Mouse (Mus musculus) kidney, postnatal 4 days (tissue): ENCODE measurements around the gene Syncrip.
A peak's percentile ranks its signal among the peaks of the same experiment; 100 is the strongest.

ENCODE experiments used
- DNase-seq, 2 experiments: peaks; one replicate each; pipeline ENCODE4 v3.0.0; 2021; ENCODE audit warnings: mixed read lengths in 2 of 2

Syncrip gene

GRCm38 (mm10) chr9:88482230-88482828, at the start of gene Syncrip:
Gene Syncrip, minus strand, starts transcription at chr9:88482574.
- peak; percentile 94 to 96 for DNase-seq

DNA sequence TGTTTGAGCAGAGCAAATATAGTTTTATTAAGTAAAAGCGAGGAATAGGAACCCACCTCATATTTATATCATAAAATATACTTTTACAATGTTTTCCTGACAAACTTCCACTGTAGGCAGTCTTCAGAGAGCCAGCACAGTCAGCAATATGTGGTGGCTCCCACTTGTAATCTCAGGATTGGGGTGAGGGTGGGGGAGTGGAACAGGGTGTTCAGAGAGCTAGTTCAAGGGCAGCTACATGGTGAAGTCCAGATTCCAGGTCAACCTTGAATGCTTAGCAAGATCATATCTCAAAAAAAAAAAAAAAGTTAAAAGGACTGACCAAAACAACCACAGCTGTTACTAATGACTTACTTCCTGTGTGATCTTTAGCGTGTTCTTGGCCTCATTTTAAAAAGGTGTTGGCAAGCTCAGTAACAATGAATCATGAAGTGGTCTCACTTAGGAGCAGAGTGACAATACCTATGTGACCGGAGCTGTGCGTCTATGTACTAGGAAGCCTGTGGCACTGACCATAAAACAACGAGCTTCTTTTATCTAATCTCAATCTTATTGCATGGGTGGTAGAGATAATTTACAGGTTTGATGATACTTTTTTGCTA, 47.7 kb upstream of the Syncrip start:
- no peak for DNase-seq

DNA sequence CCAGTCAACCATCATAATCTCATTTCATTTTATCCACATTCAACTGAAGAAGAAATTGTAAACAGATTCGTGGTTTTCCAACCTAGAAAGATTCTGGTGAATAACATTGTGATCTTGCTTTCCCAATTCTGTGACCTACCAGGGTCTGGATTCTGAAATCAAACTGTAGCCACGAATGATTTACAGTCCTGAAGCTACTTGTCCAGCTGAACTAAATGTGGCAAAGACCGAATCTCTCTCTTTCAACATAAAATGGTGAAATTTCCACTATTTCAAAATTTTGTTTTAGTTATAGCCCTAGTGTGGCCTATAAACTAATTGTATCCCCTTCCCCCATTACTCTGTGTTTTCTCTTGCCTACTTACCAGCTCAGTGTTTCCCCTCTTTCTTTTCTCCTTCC, 47.2 kb upstream of the Syncrip start:
- DNase-seq, result no peak

DNA sequence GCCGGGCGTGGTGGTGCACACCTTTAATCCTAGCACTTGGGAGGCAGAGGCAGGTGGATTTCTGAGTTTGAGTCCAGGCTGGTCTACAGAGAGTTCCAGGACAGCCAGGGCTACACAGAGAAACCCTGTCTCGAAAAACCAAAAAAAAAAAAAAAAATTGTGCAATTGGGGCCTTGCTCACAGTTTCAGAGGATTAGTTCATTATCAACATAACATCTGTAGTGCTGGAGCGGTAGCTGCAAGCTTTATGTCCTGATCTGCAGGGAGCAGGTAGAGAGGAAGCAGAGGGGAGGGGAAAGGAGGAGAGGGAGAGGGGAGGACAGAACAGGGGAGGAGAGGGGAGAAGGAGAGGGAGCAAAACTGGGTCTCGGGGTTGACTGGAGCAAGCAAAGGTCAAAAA, 46.4 kb upstream of the Syncrip start:
- no peak for DNase-seq

DNA sequence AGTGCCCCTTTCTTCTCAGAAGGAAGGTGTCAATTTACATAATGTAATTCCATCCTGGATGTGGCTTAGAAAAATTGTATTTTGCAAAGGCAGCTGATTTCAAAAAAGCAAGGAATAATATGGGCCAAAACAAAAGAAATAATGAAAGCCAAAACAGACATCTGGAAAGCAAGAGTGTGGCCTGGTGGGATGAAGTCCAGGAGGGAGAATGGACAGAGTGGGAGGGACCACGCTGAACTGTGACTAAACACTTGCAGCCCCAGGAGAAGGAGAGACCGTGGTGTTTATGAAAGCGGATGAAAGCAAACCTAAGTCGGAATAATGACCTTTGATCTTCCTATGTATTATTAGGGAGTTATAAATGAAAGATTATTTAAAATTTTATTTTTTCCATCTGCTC, 45.6 kb upstream of the Syncrip start:
- no peak for DNase-seq

GRCm38 (mm10) chr9:88525341-88525740, 43.0 kb upstream of the Syncrip start:
- DNase-seq, result no peak

- no peak for DNase-seq
Observed at GRCm38 (mm10) chr9:88524796-88525195, 42.4 kb upstream of the Syncrip start.

DNA sequence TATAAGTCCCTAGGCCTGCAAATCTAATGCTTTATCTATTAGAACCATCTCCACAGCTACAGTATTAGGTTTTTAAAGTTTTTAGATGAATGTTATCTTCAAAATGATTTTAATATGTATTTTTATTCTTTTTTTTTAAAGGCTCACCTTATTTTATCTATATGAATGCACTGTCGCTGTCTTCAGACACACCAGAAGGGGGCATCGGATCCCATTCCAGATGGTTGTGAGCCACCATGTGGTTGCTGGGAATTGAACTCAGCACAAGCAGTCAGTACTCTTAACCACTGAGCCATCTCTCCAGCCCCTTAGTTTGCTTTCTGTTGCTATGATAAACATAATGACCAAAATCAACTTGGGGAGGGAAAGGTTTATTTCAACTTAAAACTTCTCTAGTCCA, 42.0 kb upstream of the Syncrip start:
- no peak for DNase-seq

DNA sequence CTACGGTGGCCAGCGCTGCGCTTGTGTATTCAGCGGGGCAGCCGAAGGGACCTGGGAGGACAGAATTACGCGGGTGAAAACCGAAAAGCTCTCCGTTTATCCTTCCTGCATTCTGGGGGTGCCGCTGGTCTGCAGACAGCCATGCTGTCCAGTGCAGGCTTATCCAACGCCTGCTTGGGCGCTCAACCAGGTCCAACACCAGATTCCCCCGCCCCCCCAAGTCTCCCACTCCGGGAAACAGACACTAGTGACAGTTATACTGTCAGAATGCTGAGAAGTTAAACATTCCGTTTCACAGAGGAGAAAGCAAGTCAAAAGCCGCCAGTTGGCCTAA, 40.9 kb upstream of the Syncrip start:
- no peak for DNase-seq

DNA sequence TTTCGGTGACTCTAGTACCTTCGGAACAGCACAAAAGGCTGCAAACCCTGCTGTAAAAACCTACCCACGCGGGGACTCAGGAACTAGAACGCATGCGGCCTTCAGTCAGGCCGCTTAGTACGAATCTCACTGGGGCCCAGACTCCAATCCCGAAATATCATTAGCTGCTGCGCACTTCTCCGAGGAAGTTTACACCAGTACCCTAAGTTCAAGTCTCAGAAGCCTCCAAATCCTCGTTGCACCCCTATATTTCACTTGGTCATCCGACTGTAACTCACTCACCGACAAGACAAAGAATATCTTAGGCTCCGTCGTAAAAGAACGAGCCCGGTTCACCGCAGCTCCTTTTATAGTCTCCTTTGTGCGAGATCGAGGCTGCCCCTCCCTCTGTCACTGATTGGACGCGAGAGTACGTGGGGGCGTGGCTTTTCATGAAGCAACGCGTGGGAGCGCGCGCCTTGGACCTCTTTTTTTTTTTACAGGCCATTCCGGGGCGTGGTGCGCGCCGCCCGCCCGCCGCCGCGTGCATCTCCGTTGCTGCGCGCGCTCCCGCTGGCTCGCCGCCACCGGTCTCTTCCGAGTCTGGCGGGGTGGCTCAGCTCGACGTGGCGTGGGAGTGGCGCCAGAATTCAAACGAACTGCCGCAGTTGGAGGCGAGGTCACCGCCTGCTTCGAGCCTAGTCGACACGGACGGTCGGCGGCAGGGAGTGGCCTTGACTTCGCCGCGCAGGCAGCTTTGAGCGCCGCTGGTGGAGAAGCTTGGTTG, 40.4 kb upstream of the Syncrip start:
- peak; percentile 98 for DNase-seq

- DNase-seq, result no peak
Observed at GRCm38 (mm10) chr9:88521961-88522568, 39.7 kb upstream of the Syncrip start.

DNA sequence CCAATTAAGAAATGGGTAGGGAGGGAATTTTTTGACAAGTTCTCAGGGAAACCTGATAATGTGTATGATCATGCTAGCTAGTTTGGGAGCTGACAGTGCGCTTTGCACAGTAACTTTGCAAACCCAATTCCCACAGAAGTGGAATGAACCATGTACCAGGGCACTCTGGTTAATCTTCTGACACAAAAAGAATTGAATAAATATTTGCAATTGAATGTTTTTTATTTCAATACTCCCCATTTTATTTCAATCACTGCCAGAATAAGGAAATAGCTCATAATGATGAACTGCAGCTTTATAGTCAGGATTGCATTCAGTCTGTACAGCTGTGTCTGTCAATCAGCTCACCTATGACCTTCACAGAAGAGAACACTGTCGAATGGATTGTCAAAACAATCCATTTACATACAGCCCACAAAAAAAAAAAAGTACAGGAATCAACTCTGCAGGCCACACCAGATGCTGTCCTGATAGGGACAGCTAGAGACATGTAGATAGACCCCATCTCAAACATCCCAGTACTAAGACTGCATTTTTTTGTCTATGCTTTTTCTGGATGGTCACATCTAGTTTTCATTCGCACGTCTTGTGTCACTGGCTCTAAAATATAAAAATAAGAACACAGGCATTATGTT, 38.6 kb upstream of the Syncrip start:
- no peak for DNase-seq

DNA sequence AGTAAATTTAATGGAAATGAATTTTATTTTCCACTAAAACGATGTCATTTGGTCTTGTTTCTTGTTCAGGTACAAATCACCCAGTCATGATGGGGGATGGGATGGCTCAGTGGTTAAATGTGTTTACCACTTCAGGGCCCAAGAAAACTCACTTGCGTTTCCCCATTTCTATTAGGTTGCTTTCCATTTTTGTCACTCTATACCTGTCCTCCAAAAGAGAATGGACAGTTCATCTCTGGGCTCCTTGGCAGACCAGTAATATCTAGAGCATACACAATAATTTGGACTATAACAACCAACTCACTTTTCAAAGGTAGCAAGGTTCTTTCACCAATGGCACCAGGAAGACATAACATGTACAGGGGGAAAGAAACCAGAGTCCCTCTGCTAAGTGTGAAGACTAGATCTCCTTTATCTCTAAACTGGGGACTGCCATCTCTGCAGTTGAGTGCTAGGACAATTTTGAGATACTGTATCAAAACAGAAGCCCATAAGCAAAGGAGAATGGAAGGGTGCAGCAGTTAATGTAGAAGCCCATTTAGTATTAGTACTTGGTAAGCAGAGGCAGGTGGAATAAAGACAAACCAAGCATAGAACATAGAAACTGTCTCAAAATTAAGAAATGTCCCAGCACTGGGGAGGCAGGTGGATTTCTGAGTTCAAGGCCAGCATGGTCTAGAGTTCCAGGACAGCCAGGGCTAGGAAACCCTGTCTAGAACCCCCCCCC, 37.9 kb upstream of the Syncrip start:
- DNase-seq, result no peak

DNA sequence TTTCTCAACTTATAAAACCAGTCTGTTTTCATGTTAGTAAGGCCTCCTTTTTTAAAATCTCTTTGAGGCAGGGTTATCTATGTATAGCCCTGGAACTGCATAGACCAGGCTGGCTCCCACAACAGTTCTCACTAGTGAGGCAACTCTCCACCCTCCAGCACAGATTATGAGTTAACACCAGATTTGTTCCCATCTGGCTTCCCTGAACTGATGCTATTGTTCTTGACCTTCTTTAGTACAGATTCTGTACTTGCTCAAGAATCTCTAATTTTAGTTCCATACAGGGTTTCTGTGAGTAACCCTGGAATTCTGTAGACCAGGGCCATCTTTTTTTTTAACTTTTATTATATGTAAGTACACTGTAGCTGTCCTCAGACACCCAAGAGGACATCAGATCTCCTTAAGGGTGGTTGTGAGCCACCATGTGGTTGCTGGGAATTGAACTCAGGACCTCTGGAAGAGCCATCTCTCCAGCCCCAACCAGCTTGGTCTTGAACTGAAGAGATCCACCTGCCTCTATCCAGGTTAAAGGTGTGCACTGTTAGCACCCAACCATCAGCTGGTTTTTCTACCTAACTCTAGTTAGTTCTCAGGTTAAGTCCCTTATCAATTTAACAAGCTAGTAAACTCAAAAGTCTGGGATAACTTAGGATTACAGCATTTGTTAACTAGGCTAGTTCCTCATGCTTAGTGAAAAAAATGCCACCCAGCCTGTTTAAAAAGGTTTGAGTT, 37.2 kb upstream of the Syncrip start:
- no peak for DNase-seq

DNA sequence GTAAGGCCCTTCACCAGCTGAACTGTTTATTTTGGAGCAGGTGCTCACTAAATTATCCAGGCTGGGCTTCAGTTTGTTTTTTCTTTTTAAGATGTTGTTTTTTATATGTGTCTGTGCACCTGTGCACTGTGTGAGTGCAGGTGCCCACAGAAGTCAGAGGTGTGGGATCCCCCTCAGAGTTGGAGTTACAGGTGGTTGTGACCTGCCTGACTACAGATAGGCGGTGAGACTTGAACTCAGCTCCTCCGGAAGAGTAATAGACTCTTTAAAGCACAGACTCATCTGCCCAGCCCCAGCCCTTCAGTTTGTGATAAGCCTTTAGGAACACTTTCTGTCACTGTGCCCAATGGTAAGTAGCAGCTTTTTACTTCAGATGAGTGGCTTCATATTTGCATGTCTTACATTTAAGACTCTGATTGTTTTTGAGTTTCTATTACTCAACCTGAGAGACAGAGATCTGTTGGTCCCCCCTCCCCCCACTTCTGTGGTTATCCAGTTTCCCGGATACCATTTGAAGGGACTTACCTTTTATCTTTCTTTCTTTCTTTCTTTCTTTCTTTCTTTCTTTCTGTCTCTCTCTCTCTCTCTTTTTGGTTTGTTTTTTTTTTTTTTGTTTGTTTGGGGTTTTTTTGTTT, 34.1 kb upstream of the Syncrip start:
- no peak for DNase-seq

- DNase-seq, result no peak
Observed at GRCm38 (mm10) chr9:88515546-88515945, 33.2 kb upstream of the Syncrip start.

GRCm38 (mm10) chr9:88501846-88502245, 19.5 kb upstream of the Syncrip start:
- no peak for DNase-seq

DNA sequence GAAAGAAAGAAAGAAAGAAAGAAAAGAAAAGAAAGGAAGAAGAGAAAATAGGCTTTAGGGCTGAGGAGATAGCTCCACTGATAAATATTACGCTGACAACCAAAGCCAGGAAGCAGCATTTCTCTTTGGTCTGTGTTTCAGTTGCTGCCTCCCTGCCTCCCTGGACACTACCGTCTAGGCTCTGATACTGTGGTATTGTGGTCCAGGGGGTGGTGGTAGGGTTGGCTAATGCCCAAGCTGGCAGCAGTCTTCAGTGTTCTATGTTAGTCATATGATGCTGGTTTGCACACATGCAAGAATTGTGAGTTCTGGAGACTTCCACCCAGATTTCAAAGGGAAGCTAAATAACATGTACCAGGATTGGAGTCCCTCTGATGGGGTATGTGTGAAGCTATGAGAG, 17.7 kb upstream of the Syncrip start:
- DNase-seq, result no peak

GRCm38 (mm10) chr9:88492522-88492921, 10.1 kb upstream of the Syncrip start:
- no peak for DNase-seq

GRCm38 (mm10) chr9:88484531-88484930, 2.2 kb upstream of the Syncrip start:
- DNase-seq, result no peak

- peak; percentile 89 to 93 for DNase-seq
Observed at GRCm38 (mm10) chr9:88482829-88483396, 539 bp upstream of the Syncrip start.
